Mouse (Mus musculus) cerebellum, postnatal 14 days (tissue): Measurements from ENCODE around the gene Ccdc169.
"Not testable (repeated sequence)": the region's sequence is repeated elsewhere in the genome, so short reads cannot be mapped to it uniquely, and the experiment has no call there.

Source experiments
- DNase-seq, 2 experiments: peaks; one replicate each; pipeline ENCODE4 v3.0.0; 2021; ENCODE audit warnings: mixed read lengths in 2 of 2

The Ccdc169 gene

GRCm38 (mm10) chr3:55203621-55204020 is 66.5 kb downstream of the Ccdc169 start:
- not testable (repeated sequence) for DNase-seq

GRCm38 (mm10) chr3:55206413-55206812 is 69.3 kb downstream of the Ccdc169 start:
- no peak for DNase-seq

GRCm38 (mm10) chr3:55207665-55208064 is 70.5 kb downstream of the Ccdc169 start:
- DNase-seq = no peak

- no peak for DNase-seq
These were observed 75.1 kb downstream of the Ccdc169 start for GRCm38 (mm10) chr3:55212254-55212653.

GRCm38 (mm10) chr3:55213785-55214184 is 76.6 kb downstream of the Ccdc169 start:
- DNase-seq = no peak

- peak in 1 of 2 experiments; percentile 7 for DNase-seq
These were observed 77.3 kb downstream of the Ccdc169 start for GRCm38 (mm10) chr3:55214413-55214812.

GRCm38 (mm10) chr3:55222502-55222901 is 85.4 kb downstream of the Ccdc169 start:
- DNase-seq = no peak
